Mouse (Mus musculus): ENCODE measurements around the gene Tmem41b.
A peak's percentile ranks its signal among the peaks of the same experiment; 100 is the strongest.
"Not testable (repeated sequence)": the region's sequence is repeated elsewhere in the genome, so short reads cannot be mapped to it uniquely, and the experiment has no call there.

The Tmem41b gene

GRCm38 (mm10) chr7:109986775-109987174 is at the start of gene Tmem41b:
Gene Tmem41b (minus strand): TSS chr7:109986929.
- not testable (repeated sequence) for DNase-seq

- no peak for DNase-seq
Measured at GRCm38 (mm10) chr7:110030342-110030741, 43.6 kb upstream of the Tmem41b start.

- DNase-seq, result no peak
Measured at GRCm38 (mm10) chr7:110028826-110029225, 42.1 kb upstream of the Tmem41b start.

- DNase-seq, result no peak
Measured at GRCm38 (mm10) chr7:110026594-110026993, 39.9 kb upstream of the Tmem41b start.

- DNase-seq, result no peak
Measured at GRCm38 (mm10) chr7:110023553-110023952, 36.8 kb upstream of the Tmem41b start.

GRCm38 (mm10) chr7:110018631-110019482 is 32.1 kb upstream of the Tmem41b start:
- DNase-seq, result peak; percentile 54

- DNase-seq, result peak; percentile 92
Measured at GRCm38 (mm10) chr7:110018117-110018630, 31.4 kb upstream of the Tmem41b start, which contains the start of gene Ipo7. Gene Ipo7 (plus strand): TSS chr7:110018274.

GRCm38 (mm10) chr7:110014272-110014671 is 27.5 kb upstream of the Tmem41b start:
- DNase-seq, result no peak

- DNase-seq, result no peak
Measured at GRCm38 (mm10) chr7:110011417-110011816, 24.7 kb upstream of the Tmem41b start.

- DNase-seq, result no peak
Measured at GRCm38 (mm10) chr7:110009084-110009483, 22.4 kb upstream of the Tmem41b start.

- DNase-seq, result no peak
Measured at GRCm38 (mm10) chr7:110008513-110008912, 21.8 kb upstream of the Tmem41b start.

- no peak for DNase-seq
Measured at GRCm38 (mm10) chr7:110006471-110007195, 19.9 kb upstream of the Tmem41b start.

GRCm38 (mm10) chr7:110005976-110006375 is 19.2 kb upstream of the Tmem41b start:
- DNase-seq, result no peak

GRCm38 (mm10) chr7:110002968-110003367 is 16.2 kb upstream of the Tmem41b start:
- DNase-seq, result peak; percentile 35

GRCm38 (mm10) chr7:110002092-110002491 is 15.4 kb upstream of the Tmem41b start:
- DNase-seq, result no peak

GRCm38 (mm10) chr7:109998388-109998787 is 11.7 kb upstream of the Tmem41b start:
- DNase-seq, result no peak

GRCm38 (mm10) chr7:109993157-109993959 is 6.6 kb upstream of the Tmem41b start:
- DNase-seq, result no peak

GRCm38 (mm10) chr7:109991286-109991685 is 4.6 kb upstream of the Tmem41b start:
- DNase-seq, result no peak

GRCm38 (mm10) chr7:109986133-109986669 is 528 bp downstream of the Tmem41b start:
- peak; percentile 100 for DNase-seq

GRCm38 (mm10) chr7:109985661-109986132 is 1.0 kb downstream of the Tmem41b start:
- DNase-seq, result peak; percentile 29

- DNase-seq, result not testable (repeated sequence)
Measured at GRCm38 (mm10) chr7:109984608-109985007, 2.1 kb downstream of the Tmem41b start.

- peak; percentile 10 for DNase-seq
Measured at GRCm38 (mm10) chr7:109977131-109977530, 9.6 kb downstream of the Tmem41b start.
